Mouse (Mus musculus): ENCODE results near the gene Usp44. TPM values are rescaled to one million over a fixed set of nuclear protein-coding genes. Genes with fewer than 3 reads are reported as not detected.

The Usp44 gene
- polyA plus RNA-seq, 1 experiment, result 1.3 TPM

- Histone ChIP-seq H3K27me3 (ENCODE audit: control insufficient read depth, insufficient read depth, low read length) (no peaks in the 10 kb centered on the region), H3K4me3 (ENCODE audit: control insufficient read depth, insufficient read depth, low read length) (peak overlapping the region; percentile 91), H3K27ac (ENCODE audit: control insufficient read depth, insufficient read depth, low read length) (no peak overlapping the region), H3K4me1 (replicated peaks; ENCODE audit: control insufficient read depth, insufficient read depth, low read length) (peaks cover 3% of the 10 kb centered on the region), H3K36me3 (ENCODE audit: control insufficient read depth, insufficient read depth, low read length) (peaks cover 14% of the 10 kb centered on the region)
- no peak for DNase-seq
- no peak for TF ChIP-seq POLR2A (IDR thresholded peaks at IDR 0.05; ENCODE audit: control insufficient read depth, extremely low read depth, insufficient read depth, low read length, poor library complexity)
- no peak for TF ChIP-seq CTCF (IDR thresholded peaks at IDR 0.05; ENCODE audit: borderline replicate concordance, control insufficient read depth, extremely low read depth, insufficient read depth, low read length, poor library complexity)
- WGBS, result 14% methylated on average over 22 of the region's 22 CpGs
These were observed 58.6 kb downstream of the Usp44 start for GRCm38 (mm10) chr10:93889976-93890375.

DNA sequence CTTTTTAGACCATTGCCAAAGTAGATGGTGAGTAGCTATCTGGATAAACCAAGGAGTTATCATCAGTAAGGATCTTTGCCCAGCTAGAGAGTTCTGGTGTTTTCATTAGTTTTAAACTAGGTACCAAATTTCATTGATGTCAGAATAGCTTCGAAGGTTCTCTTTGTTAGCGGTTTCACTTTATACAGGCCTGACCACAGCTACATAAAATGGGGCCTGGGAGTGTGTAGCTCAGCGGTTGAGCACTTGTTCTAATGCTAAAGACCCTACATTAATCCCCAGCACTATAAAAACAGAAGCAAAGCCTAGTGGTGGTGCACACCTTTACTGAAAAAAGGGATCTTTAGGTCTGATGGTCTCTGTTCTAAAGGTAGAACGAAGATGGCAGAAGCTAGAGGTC is 59.2 kb downstream of the Usp44 start:
- H3K4me1 ChIP-seq (replicated peaks; ENCODE audit: control insufficient read depth, insufficient read depth, low read length), result peaks cover 3% of the 10 kb centered on the region
- 77% methylated on average over 4 of the region's 4 CpGs for WGBS
- no peak overlapping the region for H3K4me3 ChIP-seq (ENCODE audit: control insufficient read depth, insufficient read depth, low read length)
- DNase-seq, result no peak
- no peaks in the 10 kb centered on the region for H3K27me3 ChIP-seq (ENCODE audit: control insufficient read depth, insufficient read depth, low read length)
- peaks cover 11% of the 10 kb centered on the region for H3K36me3 ChIP-seq (ENCODE audit: control insufficient read depth, insufficient read depth, low read length)
- TF ChIP-seq CTCF (IDR thresholded peaks at IDR 0.05; ENCODE audit: borderline replicate concordance, control insufficient read depth, extremely low read depth, insufficient read depth, low read length, poor library complexity) (no peak), POLR2A (IDR thresholded peaks at IDR 0.05; ENCODE audit: control insufficient read depth, extremely low read depth, insufficient read depth, low read length, poor library complexity) (no peak)
- H3K27ac ChIP-seq (ENCODE audit: control insufficient read depth, insufficient read depth, low read length), result no peak overlapping the region

DNA sequence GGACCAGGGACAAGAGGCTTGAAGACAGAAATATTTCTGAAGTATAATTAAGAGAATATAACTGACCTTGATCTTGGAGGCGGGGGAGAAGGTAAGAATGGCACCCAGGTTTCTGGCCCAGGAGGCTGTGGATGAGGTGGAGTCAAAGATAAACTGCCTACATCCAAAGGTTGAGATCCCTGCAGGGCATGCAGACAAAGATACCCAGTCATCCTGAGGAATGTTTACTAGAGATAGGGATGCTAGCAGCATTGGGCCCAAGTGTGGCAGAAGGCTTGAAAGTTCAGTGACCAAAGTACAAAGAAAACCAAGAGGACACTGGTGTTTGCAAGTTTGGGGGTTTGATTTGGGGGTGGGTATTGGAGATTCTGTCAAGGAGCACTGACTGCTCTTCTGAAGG is 59.7 kb downstream of the Usp44 start:
- no peak for TF ChIP-seq CTCF (IDR thresholded peaks at IDR 0.05; ENCODE audit: borderline replicate concordance, control insufficient read depth, extremely low read depth, insufficient read depth, low read length, poor library complexity)
- no peak for TF ChIP-seq POLR2A (IDR thresholded peaks at IDR 0.05; ENCODE audit: control insufficient read depth, extremely low read depth, insufficient read depth, low read length, poor library complexity)
- DNase-seq, result no peak

DNA sequence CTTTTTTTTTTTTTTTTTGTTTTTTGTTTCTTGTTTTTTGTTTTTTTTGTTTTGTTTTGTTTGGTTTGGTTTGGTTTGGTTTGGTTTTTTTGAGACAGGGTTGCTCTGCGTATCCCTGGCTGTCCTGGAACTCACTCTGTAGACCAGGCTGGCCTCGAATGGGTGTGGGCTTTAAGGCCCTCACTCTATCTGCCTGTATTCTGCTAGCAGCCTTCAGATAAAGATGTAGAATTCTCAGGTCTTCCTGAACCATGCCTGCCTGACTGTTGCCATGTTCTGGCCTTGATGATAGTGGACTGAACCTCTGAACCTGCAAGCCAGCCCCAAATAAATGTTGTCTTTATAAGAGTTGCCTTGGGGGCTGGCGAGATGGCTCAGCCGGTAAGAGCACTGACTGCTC is 61.2 kb downstream of the Usp44 start:
- Histone ChIP-seq H3K4me3 (ENCODE audit: control insufficient read depth, insufficient read depth, low read length) (no peak overlapping the region), H3K36me3 (ENCODE audit: control insufficient read depth, insufficient read depth, low read length) (no peaks in the 10 kb centered on the region), H3K27me3 (ENCODE audit: control insufficient read depth, insufficient read depth, low read length) (no peaks in the 10 kb centered on the region), H3K27ac (ENCODE audit: control insufficient read depth, insufficient read depth, low read length) (no peak overlapping the region), H3K4me1 (replicated peaks; ENCODE audit: control insufficient read depth, insufficient read depth, low read length) (peaks cover 3% of the 10 kb centered on the region)
- WGBS, result 95% methylated on average over 4 of the region's 4 CpGs
- no peak for DNase-seq
- TF ChIP-seq CTCF (IDR thresholded peaks at IDR 0.05; ENCODE audit: borderline replicate concordance, control insufficient read depth, extremely low read depth, insufficient read depth, low read length, poor library complexity) (no peak), POLR2A (IDR thresholded peaks at IDR 0.05; ENCODE audit: control insufficient read depth, extremely low read depth, insufficient read depth, low read length, poor library complexity) (no peak)

More for the DNA sequence above, 59.7 kb downstream of the Usp44 start:
- H3K36me3 ChIP-seq (ENCODE audit: control insufficient read depth, insufficient read depth, low read length), result peaks cover 6% of the 10 kb centered on the region; the same call in 1 of the 2 replicates
- WGBS, result 97% methylated on average over 1 of the region's 1 CpGs
- no peak overlapping the region for H3K4me3 ChIP-seq (ENCODE audit: control insufficient read depth, insufficient read depth, low read length)
- no peak overlapping the region for H3K27ac ChIP-seq (ENCODE audit: control insufficient read depth, insufficient read depth, low read length)
- no peaks in the 10 kb centered on the region for H3K27me3 ChIP-seq (ENCODE audit: control insufficient read depth, insufficient read depth, low read length)
- peaks cover 3% of the 10 kb centered on the region for H3K4me1 ChIP-seq (replicated peaks; ENCODE audit: control insufficient read depth, insufficient read depth, low read length)

DNA sequence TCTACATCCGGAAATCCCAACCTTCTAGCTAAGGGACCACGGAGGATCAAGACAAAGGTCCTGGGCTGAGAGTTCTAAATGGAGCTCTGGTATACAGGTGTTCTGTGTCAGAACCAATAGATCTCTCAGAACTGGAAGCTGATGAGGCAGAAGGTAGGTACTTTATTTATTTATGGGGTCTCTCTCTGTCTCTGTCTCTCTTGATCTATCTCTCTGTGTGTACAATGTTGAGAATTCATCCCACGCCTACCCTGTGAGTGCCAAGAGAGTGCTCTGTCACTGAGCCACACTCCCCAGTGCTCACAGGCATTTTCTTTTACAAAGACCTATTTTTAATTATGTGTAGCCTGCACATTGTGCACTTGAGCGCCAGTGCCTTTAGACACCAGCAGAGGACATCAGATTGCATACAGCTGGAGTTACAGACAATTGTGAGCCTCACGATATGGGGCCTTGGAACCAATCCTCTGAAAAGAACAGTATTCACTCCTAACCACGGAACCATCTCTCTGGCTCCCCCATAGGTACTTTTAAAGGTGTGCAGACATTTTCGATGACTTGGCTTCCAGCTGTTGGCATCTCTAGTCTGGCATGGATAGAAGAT is 65.8 kb downstream of the Usp44 start, which contains the start of gene Metap2:
Metap2 (minus strand) TSS at position 51 of the 604 bp plus-strand sequence.
- TF ChIP-seq CTCF (IDR thresholded peaks at IDR 0.05; ENCODE audit: borderline replicate concordance, control insufficient read depth, extremely low read depth, insufficient read depth, low read length, poor library complexity), result no peak
- no peak for TF ChIP-seq POLR2A (IDR thresholded peaks at IDR 0.05; ENCODE audit: control insufficient read depth, extremely low read depth, insufficient read depth, low read length, poor library complexity)
- Histone ChIP-seq H3K27me3 (ENCODE audit: control insufficient read depth, insufficient read depth, low read length) (no peaks in the 10 kb centered on the region), H3K27ac (ENCODE audit: control insufficient read depth, insufficient read depth, low read length) (no peak within 1 kb of the TSS), H3K4me3 (ENCODE audit: control insufficient read depth, insufficient read depth, low read length) (no peak within 1 kb of the TSS), H3K36me3 (ENCODE audit: control insufficient read depth, insufficient read depth, low read length) (no peaks in the 10 kb centered on the region), H3K4me1 (replicated peaks; ENCODE audit: control insufficient read depth, insufficient read depth, low read length) (peaks cover 6% of the 10 kb centered on the region)
- no peak for DNase-seq
- WGBS, result 70% methylated on average over 7 of the region's 7 CpGs

- Histone ChIP-seq H3K36me3 (ENCODE audit: control insufficient read depth, insufficient read depth, low read length) (no peaks in the 10 kb centered on the region), H3K27ac (ENCODE audit: control insufficient read depth, insufficient read depth, low read length) (no peak overlapping the region), H3K4me3 (ENCODE audit: control insufficient read depth, insufficient read depth, low read length) (no peak overlapping the region), H3K4me1 (replicated peaks; ENCODE audit: control insufficient read depth, insufficient read depth, low read length) (peaks cover 6% of the 10 kb centered on the region), H3K27me3 (ENCODE audit: control insufficient read depth, insufficient read depth, low read length) (no peaks in the 10 kb centered on the region)
- WGBS, result 86% methylated on average over 2 of the region's 2 CpGs
- TF ChIP-seq CTCF (IDR thresholded peaks at IDR 0.05; ENCODE audit: borderline replicate concordance, control insufficient read depth, extremely low read depth, insufficient read depth, low read length, poor library complexity) (no peak), POLR2A (IDR thresholded peaks at IDR 0.05; ENCODE audit: control insufficient read depth, extremely low read depth, insufficient read depth, low read length, poor library complexity) (no peak)
- no peak for DNase-seq
These were observed 67.9 kb downstream of the Usp44 start for GRCm38 (mm10) chr10:93899303-93899702.

Measured in thymus, adult 2 months (tissue).